Mouse (Mus musculus): Measurements from ENCODE around the gene Ice2.

- TF ChIP-seq TAL1 (IDR thresholded peaks at IDR 0.05; ENCODE audit: low read length) (no peak), GATA1 (IDR thresholded peaks at IDR 0.05; ENCODE audit: low read length) (no peak)
These were observed 45.5 kb downstream of the Ice2 start for GRCm38 (mm10) chr9:69443203-69443602.

Data from erythroblast, embryonic 14.5 days (primary cell).